Comparison of ENCODE assay signal across 8 mouse cellular contexts in the genomic region with DNA sequence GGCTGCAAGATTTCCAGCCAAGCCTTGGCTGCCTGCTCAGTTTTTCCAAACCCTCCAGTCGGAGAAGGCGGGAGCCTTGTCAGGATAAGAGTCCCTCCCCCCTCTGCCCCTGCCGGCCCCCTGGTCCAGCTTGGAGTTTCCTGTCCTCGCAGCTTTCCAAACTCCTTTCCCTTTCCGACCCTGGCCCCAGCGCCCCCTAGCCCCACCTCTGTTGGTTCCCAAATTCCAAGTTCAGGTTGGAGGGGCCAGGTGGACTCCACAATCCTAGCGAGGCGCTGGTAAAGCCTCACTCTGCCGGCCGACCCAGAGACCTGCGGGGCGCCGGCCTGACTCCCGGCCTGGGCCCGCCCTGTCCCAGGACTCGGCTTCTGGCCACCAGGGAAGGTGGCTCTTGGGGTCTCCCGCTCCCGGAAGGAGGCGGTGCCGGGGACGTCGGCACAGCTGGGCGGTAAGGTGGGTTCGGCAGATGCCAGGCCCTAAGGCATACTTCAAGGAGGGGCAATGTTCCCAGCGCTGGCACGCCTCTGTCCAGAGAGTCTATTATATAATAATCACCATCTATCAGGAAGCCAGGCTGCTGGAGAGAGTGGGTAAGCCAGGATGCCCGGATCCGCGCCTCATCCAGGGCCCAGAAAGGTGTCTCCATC. TPM values are rescaled to one million over a fixed set of nuclear protein-coding genes. Genes with fewer than 3 reads are reported as not detected.
DNase-seq lines count a peak whose midpoint lies in the region; ATAC-seq and TF ChIP-seq lines count a peak whose summit lies in the region.

No protein-coding gene starts in this region.

- intact Hi-C loops in heart, postnatal 36 days (cut with DNase I) = no loop called here

- no peak for TF ChIP-seq POLR2A in brain, embryonic 14.5 days (IDR thresholded peaks at IDR 0.05; ENCODE audit: borderline replicate concordance, extremely low read depth, insufficient read depth, insufficient read length, poor library complexity, severe bottlenecking)

- no peaks in the 10 kb centered on the region for H3K9me3 ChIP-seq in ES-E14 (ENCODE audit: control insufficient read depth, insufficient read depth, low read depth, low read length)
- H3K9me3 ChIP-seq in forebrain, embryonic 14.5 days (replicated peaks; ENCODE audit: control insufficient read depth, low read length) = no peaks in the 10 kb centered on the region
- H3K9me3 ChIP-seq in lung, postnatal 0 days (ENCODE audit: low read length) = no peaks in the 10 kb centered on the region

- peak overlapping the region; percentile 99 for H3K4me2 ChIP-seq in forebrain, embryonic 14.5 days (ENCODE audit: low read length)
- peak overlapping the region; percentile 95 for H3K4me2 ChIP-seq in lung, postnatal 0 days (replicated peaks; ENCODE audit: low read depth, low read length)

- TF ChIP-seq CTCF in brain, embryonic 14.5 days (IDR thresholded peaks at IDR 0.05; ENCODE audit: borderline replicate concordance, extremely low read depth, insufficient read depth, insufficient read length) = peak; percentile 6; the same call in 1 of the 2 replicates
- TF ChIP-seq CTCF in lung, postnatal 0 days (IDR thresholded peaks at IDR 0.05) = peak; percentile 45

- peaks cover 3% of the 10 kb centered on the region in 2 experiments; a peak in 3 of 4 replicates for H3K4me1 ChIP-seq in ES-E14 (ENCODE audit: control insufficient read depth in 2 of 2, insufficient read depth in 2 of 2, low read length in 2 of 2, poor library complexity in 1 of 2)
- H3K4me1 ChIP-seq in forebrain, embryonic 14.5 days (ENCODE audit: control insufficient read depth, insufficient read depth, low read length) = peaks cover 16% of the 10 kb centered on the region
- H3K4me1 ChIP-seq in lung, postnatal 0 days (ENCODE audit: insufficient read depth, low read depth, low read length) = peaks cover 6% of the 10 kb centered on the region; the same call in 1 of the 2 replicates

- peak overlapping the region; percentile 65 to 92 for H3K4me3 ChIP-seq in ES-E14 (ENCODE audit: insufficient read depth in 1 of 2, low read depth in 1 of 2, low read length in 2 of 2, poor library complexity in 1 of 2, severe bottlenecking in 1 of 2)
- peak overlapping the region; percentile 81 for H3K4me3 ChIP-seq in forebrain, embryonic 14.5 days (ENCODE audit: low read depth, low read length)
- H3K4me3 ChIP-seq in lung, postnatal 0 days (ENCODE audit: low read depth, low read length) = peak overlapping the region; percentile 55

- 0% methylated on average over 29 of the region's 29 CpGs for WGBS in forebrain, embryonic 14.5 days
- WGBS in lung, postnatal 0 days = under 1% methylated on average over 29 of the region's 29 CpGs

- peak overlapping the region; percentile 45 for H3K9ac ChIP-seq in ES-E14 (ENCODE audit: insufficient read depth, low read depth, low read length, poor library complexity, severe bottlenecking)
- peak overlapping the region; percentile 87 for H3K9ac ChIP-seq in forebrain, embryonic 14.5 days (ENCODE audit: low read length)
- H3K9ac ChIP-seq in lung, postnatal 0 days (replicated peaks; ENCODE audit: low read depth) = peak overlapping the region; percentile 56

- no peaks in the 10 kb centered on the region for H3K27me3 ChIP-seq in forebrain, embryonic 14.5 days (replicated peaks; ENCODE audit: control insufficient read depth, insufficient read depth, low read length)
- H3K27me3 ChIP-seq in lung, postnatal 0 days (replicated peaks; ENCODE audit: insufficient read depth, low read length) = no peaks in the 10 kb centered on the region

- no peaks in the 10 kb centered on the region for H3K36me3 ChIP-seq in ES-E14 (ENCODE audit: control insufficient read depth, insufficient read depth, low read length, poor library complexity, severe bottlenecking)
- no peaks in the 10 kb centered on the region for H3K36me3 ChIP-seq in forebrain, embryonic 14.5 days (ENCODE audit: control insufficient read depth, insufficient read depth, low read length)
- no peaks in the 10 kb centered on the region for H3K36me3 ChIP-seq in lung, postnatal 0 days (ENCODE audit: insufficient read depth, low read length)

- no peak overlapping the region; the same call in 1 of the 2 replicates for H3K27ac ChIP-seq in ES-E14 (ENCODE audit: insufficient read depth, low read depth, low read length, poor library complexity, severe bottlenecking)
- peak overlapping the region; percentile 98 for H3K27ac ChIP-seq in forebrain, embryonic 14.5 days (ENCODE audit: low read depth, low read length)
- H3K27ac ChIP-seq in lung, postnatal 0 days (ENCODE audit: low read length) = peak overlapping the region; percentile 89

- peak; percentile 68 for ATAC-seq in forebrain, embryonic 14.5 days
- peak; percentile 57 for ATAC-seq in lung, postnatal 0 days

- TF ChIP-seq EP300 in lung, postnatal 0 days (IDR thresholded peaks at IDR 0.05) = no peak

- in situ Hi-C loops in ES-E14 (cut with MboI; ENCODE audit: low sequenced_read_pairs in 2 of 2, unreplicated experiment in 2 of 2) = no loop called here

- DNase-seq in ES-E14 (ENCODE audit: low read depth, low spot score) = no peak
- DNase-seq in brain, embryonic 14.5 days (ENCODE audit: low read depth) = peak; percentile 96
- DNase-seq in forebrain, embryonic 14.5 days (ENCODE audit: low spot score) = peak; percentile 95
- peak; percentile 82 to 91 for DNase-seq in heart, postnatal 36 days
- peak; percentile 65 for DNase-seq in layer of hippocampus, adult 9-11 months
- DNase-seq in lung, postnatal 0 days (ENCODE audit: low spot score) = peak; percentile 95
- peak; percentile 67 for DNase-seq in right cerebral cortex, postnatal 14 days
- no peak for DNase-seq in spleen, postnatal 4 days (ENCODE audit: low spot score in 2 of 2)

TF ChIP-seq in ES-E14, 5 proteins besides CTCF, POLR2A, EP300 and RAD21:
- TF ChIP-seq ZNF384 (IDR thresholded peaks at IDR 0.05; ENCODE audit: low read depth, low read length) (no peak), MAFK (IDR thresholded peaks at IDR 0.05; ENCODE audit: insufficient read depth, low read depth, low read length) (no peak), CHD2 (IDR thresholded peaks at IDR 0.05; ENCODE audit: low read depth, low read length) (no peak), HCFC1 (IDR thresholded peaks at IDR 0.05; ENCODE audit: borderline replicate concordance, insufficient read depth, low read length) (no peak), ZC3H11A (IDR thresholded peaks at IDR 0.05; ENCODE audit: borderline replicate concordance, low read depth, low read length) (no peak)
TF ChIP-seq in ES-E14: peak in this region for 0.

RNA-seq across cellular contexts. Expression of a gene that starts 3.5 kb away (rescaled TPM):
- 4.9 and 6.7 TPM in 2 replicates for total RNA-seq in ES-E14 (2012; rRNA removed)
- 14.4 and 35.5 TPM in 2 replicates for polyA plus RNA-seq in brain, embryonic 14.5 days (2012; rRNA removed)
- 9.9 and 13.4 TPM in 2 replicates for polyA plus RNA-seq in forebrain, embryonic 14.5 days (2014; fragmentation: Nextera tagmentation; extraction: Ambion mirVana)
- 10 to 100 TPM; 44.6 to 59.4 TPM for total RNA-seq in heart, postnatal 36 days (2021)
- polyA plus RNA-seq in lung, postnatal 0 days (2015; fragmentation: Nextera tagmentation; extraction: Ambion mirVana) = 10.7 and 12.3 TPM in 2 replicates

RNA-seq across cellular contexts. Expression of a gene that starts 24.3 kb away (rescaled TPM):
- total RNA-seq in ES-E14 (2012; rRNA removed) = 0.31 and 1.1 TPM in 2 replicates
- polyA plus RNA-seq in brain, embryonic 14.5 days (2012; rRNA removed) = 0.08 TPM in 1 of 2 replicates, not detected in the other
- not detected in 2 replicates for polyA plus RNA-seq in forebrain, embryonic 14.5 days (2014; fragmentation: Nextera tagmentation; extraction: Ambion mirVana)
- not detected for total RNA-seq in heart, postnatal 36 days (2021)
- 2.2 and 2.3 TPM in 2 replicates for polyA plus RNA-seq in lung, postnatal 0 days (2015; fragmentation: Nextera tagmentation; extraction: Ambion mirVana)

RNA-seq across cellular contexts. Expression of a gene that starts 38.1 kb away (rescaled TPM):
- 0.79 and 1.9 TPM in 2 replicates for total RNA-seq in ES-E14 (2012; rRNA removed)
- polyA plus RNA-seq in brain, embryonic 14.5 days (2012; rRNA removed) = not detected in 2 replicates
- polyA plus RNA-seq in forebrain, embryonic 14.5 days (2014; fragmentation: Nextera tagmentation; extraction: Ambion mirVana) = not detected in 2 replicates
- total RNA-seq in heart, postnatal 36 days (2021) = not detected
- polyA plus RNA-seq in lung, postnatal 0 days (2015; fragmentation: Nextera tagmentation; extraction: Ambion mirVana) = not detected in 2 replicates

Comparison
In these comparisons a context has a peak if more than half of its experiments do, and no peak if none do; other contexts are left out.
1. DNase-seq: peak in brain, embryonic 14.5 days (single experiment), forebrain, embryonic 14.5 days (single experiment), heart, postnatal 36 days (2 of 2), layer of hippocampus, adult 9-11 months (single experiment), lung, postnatal 0 days (single experiment) and right cerebral cortex, postnatal 14 days (single experiment); none in ES-E14 (single experiment) and spleen, postnatal 4 days (0 of 2).
2. Peak in every context shown above with its lines, with median percentiles within 50 percentile points of each other: H3K4me3 ChIP-seq and H3K9ac ChIP-seq.